Mouse (Mus musculus): ENCODE results near the gene Ndufab1.

The Ndufab1 gene

GRCm38 (mm10) chr7:122101747-122102244, at the start of gene Ndufab1:
Ndufab1 (minus strand) TSS chr7:122101886.
- DNase-seq (ENCODE audit: low spot score), result peak; percentile 88

GRCm38 (mm10) chr7:122140991-122141390, 39.3 kb upstream of the Ndufab1 start:
- no peak for DNase-seq (ENCODE audit: low spot score)

GRCm38 (mm10) chr7:122138190-122138589, 36.5 kb upstream of the Ndufab1 start:
- DNase-seq (ENCODE audit: low spot score), result no peak

GRCm38 (mm10) chr7:122137071-122137470, 35.4 kb upstream of the Ndufab1 start:
- DNase-seq (ENCODE audit: low spot score), result no peak

- peak; percentile 41 for DNase-seq (ENCODE audit: low spot score)
These were observed 33.4 kb upstream of the Ndufab1 start for GRCm38 (mm10) chr7:122135070-122135469.

GRCm38 (mm10) chr7:122133338-122133625, 31.6 kb upstream of the Ndufab1 start:
- DNase-seq (ENCODE audit: low spot score), result no peak

GRCm38 (mm10) chr7:122132497-122133337, 31.0 kb upstream of the Ndufab1 start, which contains the start of the genes Palb2 and Dctn5:
Palb2 (minus strand) TSS chr7:122132985.
Dctn5 (plus strand) TSS chr7:122133041.
- DNase-seq (ENCODE audit: low spot score), result peak; percentile 99

GRCm38 (mm10) chr7:122131834-122132233, 30.1 kb upstream of the Ndufab1 start:
- DNase-seq (ENCODE audit: low spot score), result no peak

- DNase-seq (ENCODE audit: low spot score), result no peak
These were observed 25.3 kb upstream of the Ndufab1 start for GRCm38 (mm10) chr7:122126946-122127345.

GRCm38 (mm10) chr7:122125636-122126035, 23.9 kb upstream of the Ndufab1 start:
- DNase-seq (ENCODE audit: low spot score), result no peak

GRCm38 (mm10) chr7:122123518-122123917, 21.8 kb upstream of the Ndufab1 start:
- DNase-seq (ENCODE audit: low spot score), result no peak

GRCm38 (mm10) chr7:122108206-122108605, 6.5 kb upstream of the Ndufab1 start:
- no peak for DNase-seq (ENCODE audit: low spot score)

- peak; percentile 32 for DNase-seq (ENCODE audit: low spot score)
These were observed 506 bp downstream of the Ndufab1 start for GRCm38 (mm10) chr7:122101014-122101746.

- DNase-seq (ENCODE audit: low spot score), result peak; percentile 67
These were observed 2.5 kb downstream of the Ndufab1 start for GRCm38 (mm10) chr7:122099222-122099621.

- DNase-seq (ENCODE audit: low spot score), result no peak
These were observed 3.7 kb downstream of the Ndufab1 start for GRCm38 (mm10) chr7:122098009-122098408.

GRCm38 (mm10) chr7:122094564-122095330, 6.9 kb downstream of the Ndufab1 start:
- DNase-seq (ENCODE audit: low spot score), result no peak

GRCm38 (mm10) chr7:122087195-122087982, 14.3 kb downstream of the Ndufab1 start:
- no peak for DNase-seq (ENCODE audit: low spot score)

GRCm38 (mm10) chr7:122081071-122081470, 20.6 kb downstream of the Ndufab1 start:
- DNase-seq (ENCODE audit: low spot score), result no peak

- DNase-seq (ENCODE audit: low spot score), result no peak
These were observed 21.7 kb downstream of the Ndufab1 start for GRCm38 (mm10) chr7:122079798-122080554.

GRCm38 (mm10) chr7:122074374-122074773, 27.3 kb downstream of the Ndufab1 start:
- no peak for DNase-seq (ENCODE audit: low spot score)
